Mouse (Mus musculus): ENCODE data around the gene Ndrg3. TPM values are rescaled to one million over a fixed set of nuclear protein-coding genes. Genes with fewer than 3 reads are reported as not detected.
A peak's percentile ranks its signal among the peaks of the same experiment; 100 is the strongest.

The Ndrg3 gene
- polyA plus RNA-seq, 2 experiments: 29.2 to 31.7 TPM

DNA sequence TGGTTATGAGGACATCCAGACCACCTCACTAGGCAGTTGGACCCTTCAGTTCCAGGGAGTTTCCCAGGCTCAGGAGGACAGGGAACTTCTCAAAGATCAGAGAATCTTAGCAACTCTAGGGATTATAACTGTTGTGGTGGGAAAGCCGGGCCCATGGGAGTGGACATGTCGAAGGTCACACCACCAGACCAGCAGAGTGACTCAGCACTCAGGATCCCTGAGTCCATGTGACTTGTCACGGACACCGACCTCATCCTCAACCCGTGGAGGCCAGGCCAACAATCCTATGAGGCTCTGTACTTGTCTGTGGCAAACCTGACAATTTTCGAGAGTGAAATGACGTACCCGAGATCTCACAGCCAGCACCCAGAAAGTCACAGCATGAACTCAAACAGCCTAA is 44.5 kb upstream of the Ndrg3 start:
- Histone ChIP-seq H3K9me3 (ENCODE audit: control insufficient read depth, low read length) (no peaks in the 10 kb centered on the region), H3K36me3 (replicated peaks; ENCODE audit: control insufficient read depth, insufficient read depth, low read depth) (no peaks in the 10 kb centered on the region), H3K27ac (no peak overlapping the region), H3K4me3 (ENCODE audit: insufficient read depth in 1 of 2, low read depth in 2 of 2, low read length in 2 of 2) (no peak overlapping the region), H3K4me2 (ENCODE audit: low read depth) (no peak overlapping the region), H3K27me3 (ENCODE audit: control insufficient read depth, insufficient read depth, low read length) (no peaks in the 10 kb centered on the region), H3K9ac (replicated peaks) (no peak overlapping the region), H3K4me1 (replicated peaks; ENCODE audit: control insufficient read depth in 2 of 2, insufficient read depth in 2 of 2, low read length in 1 of 2) (no peaks in the 10 kb centered on the region)
- TF ChIP-seq EP300 (IDR thresholded peaks at IDR 0.05; ENCODE audit: low read depth) (no peak), CTCF (IDR thresholded peaks at IDR 0.05; ENCODE audit: low read depth) (no peak)
- no peak for ATAC-seq (ENCODE audit: insufficient read depth)
- no peak for DNase-seq (ENCODE audit: low read depth in 3 of 3, low spot score in 3 of 3)
- 82% methylated on average over 8 of the region's 8 CpGs for WGBS (ENCODE audit: insufficient replicate concordance)

DNA sequence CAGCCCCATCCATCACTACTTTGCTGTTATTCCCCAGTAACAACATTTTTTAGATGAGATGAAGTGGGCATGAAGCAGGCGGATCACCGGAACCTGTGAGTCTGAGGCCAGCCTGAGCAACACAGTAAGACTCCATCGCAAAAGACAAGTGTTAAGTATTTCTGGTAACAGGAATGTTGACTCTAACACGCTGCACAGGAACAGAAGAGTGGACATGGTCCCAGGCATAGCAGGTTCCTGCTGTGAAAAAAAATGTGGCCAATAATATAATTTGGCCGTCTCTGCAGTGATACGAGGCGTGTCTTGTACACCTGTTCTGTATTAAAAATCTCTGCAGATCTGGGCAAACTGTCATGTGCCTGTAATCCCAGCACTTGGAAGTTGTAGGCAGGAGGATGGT is 43.5 kb upstream of the Ndrg3 start:
- no peak overlapping the region for H3K9ac ChIP-seq (replicated peaks)
- no peak for TF ChIP-seq CTCF (IDR thresholded peaks at IDR 0.05; ENCODE audit: low read depth)
- no peaks in the 10 kb centered on the region for H3K9me3 ChIP-seq (ENCODE audit: control insufficient read depth, low read length)
- H3K27ac ChIP-seq: no peak overlapping the region
- H3K4me2 ChIP-seq (ENCODE audit: low read depth): no peak overlapping the region
- H3K27me3 ChIP-seq (ENCODE audit: control insufficient read depth, insufficient read depth, low read length): no peaks in the 10 kb centered on the region
- no peaks in the 10 kb centered on the region for H3K4me1 ChIP-seq (replicated peaks; ENCODE audit: control insufficient read depth in 2 of 2, insufficient read depth in 2 of 2, low read length in 1 of 2)
- no peak for ATAC-seq (ENCODE audit: insufficient read depth)
- no peak for DNase-seq (ENCODE audit: low read depth in 3 of 3, low spot score in 3 of 3)
- 80% methylated on average over 7 of the region's 7 CpGs for WGBS (ENCODE audit: insufficient replicate concordance)
- no peaks in the 10 kb centered on the region for H3K36me3 ChIP-seq (replicated peaks; ENCODE audit: control insufficient read depth, insufficient read depth, low read depth)
- no peak overlapping the region for H3K4me3 ChIP-seq (ENCODE audit: insufficient read depth in 1 of 2, low read depth in 2 of 2, low read length in 2 of 2)

- no peaks in the 10 kb centered on the region for H3K9me3 ChIP-seq (ENCODE audit: control insufficient read depth, low read length)
- TF ChIP-seq EP300 (IDR thresholded peaks at IDR 0.05; ENCODE audit: low read depth) (no peak), CTCF (IDR thresholded peaks at IDR 0.05; ENCODE audit: low read depth) (peak; percentile 98)
- no peak overlapping the region for H3K4me2 ChIP-seq (ENCODE audit: low read depth)
- no peak overlapping the region for H3K27ac ChIP-seq
- DNase-seq (ENCODE audit: low read depth in 3 of 3, low spot score in 3 of 3): peak; percentile 64 to 73 (median 64)
- no peak overlapping the region for H3K4me3 ChIP-seq (ENCODE audit: insufficient read depth in 1 of 2, low read depth in 2 of 2, low read length in 2 of 2)
- peaks cover 2% of the 10 kb centered on the region for H3K36me3 ChIP-seq (replicated peaks; ENCODE audit: control insufficient read depth, insufficient read depth, low read depth)
- no peaks in the 10 kb centered on the region for H3K27me3 ChIP-seq (ENCODE audit: control insufficient read depth, insufficient read depth, low read length)
- WGBS (ENCODE audit: insufficient replicate concordance): 32% methylated on average over 9 of the region's 9 CpGs
- no peak for ATAC-seq (ENCODE audit: insufficient read depth)
- no peak overlapping the region for H3K9ac ChIP-seq (replicated peaks)
- peaks cover 9 to 19% of the 10 kb centered on the region in 2 experiments for H3K4me1 ChIP-seq (replicated peaks; ENCODE audit: control insufficient read depth in 2 of 2, insufficient read depth in 2 of 2, low read length in 1 of 2)
Measured at GRCm38 (mm10) chr2:157030804-157031203, 38.9 kb upstream of the Ndrg3 start.

- Histone ChIP-seq H3K4me3 (ENCODE audit: insufficient read depth in 1 of 2, low read depth in 2 of 2, low read length in 2 of 2) (peak overlapping the region; percentile 49 to 61; a peak in 3 of 4 replicates), H3K27me3 (ENCODE audit: control insufficient read depth, insufficient read depth, low read length) (no peaks in the 10 kb centered on the region), H3K36me3 (replicated peaks; ENCODE audit: control insufficient read depth, insufficient read depth, low read depth) (peaks cover 19% of the 10 kb centered on the region), H3K4me1 (replicated peaks; ENCODE audit: control insufficient read depth in 2 of 2, insufficient read depth in 2 of 2, low read length in 1 of 2) (peaks cover 9 to 19% of the 10 kb centered on the region in 2 experiments), H3K27ac (peak overlapping the region; percentile 87), H3K4me2 (ENCODE audit: low read depth) (peak overlapping the region; percentile 86), H3K9me3 (ENCODE audit: control insufficient read depth, low read length) (peaks cover 6% of the 10 kb centered on the region; the same call in 1 of the 2 replicates), H3K9ac (replicated peaks) (peak overlapping the region; percentile 71)
- no peak for DNase-seq (ENCODE audit: low read depth in 3 of 3, low spot score in 3 of 3)
- WGBS (ENCODE audit: insufficient replicate concordance): 71% methylated on average over 4 of the region's 4 CpGs
- no peak for ATAC-seq (ENCODE audit: insufficient read depth)
- TF ChIP-seq EP300 (IDR thresholded peaks at IDR 0.05; ENCODE audit: low read depth): no peak
- TF ChIP-seq CTCF (IDR thresholded peaks at IDR 0.05; ENCODE audit: low read depth): no peak
Measured at GRCm38 (mm10) chr2:157028261-157028660, 36.4 kb upstream of the Ndrg3 start.

- 17% methylated on average over 21 of the region's 21 CpGs for WGBS (ENCODE audit: insufficient replicate concordance)
- Histone ChIP-seq H3K27me3 (ENCODE audit: control insufficient read depth, insufficient read depth, low read length) (no peaks in the 10 kb centered on the region), H3K36me3 (replicated peaks; ENCODE audit: control insufficient read depth, insufficient read depth, low read depth) (peaks cover 25% of the 10 kb centered on the region), H3K4me3 (ENCODE audit: insufficient read depth in 1 of 2, low read depth in 2 of 2, low read length in 2 of 2) (peak overlapping the region; percentile 49 to 61), H3K27ac (peak overlapping the region; percentile 87), H3K4me1 (replicated peaks; ENCODE audit: control insufficient read depth in 2 of 2, insufficient read depth in 2 of 2, low read length in 1 of 2) (peaks cover 9 to 19% of the 10 kb centered on the region in 2 experiments), H3K9me3 (ENCODE audit: control insufficient read depth, low read length) (peaks cover 6% of the 10 kb centered on the region; the same call in 1 of the 2 replicates), H3K9ac (replicated peaks) (peak overlapping the region; percentile 71), H3K4me2 (ENCODE audit: low read depth) (peak overlapping the region; percentile 86)
- peak; percentile 91 for ATAC-seq (ENCODE audit: insufficient read depth)
- TF ChIP-seq EP300 (IDR thresholded peaks at IDR 0.05; ENCODE audit: low read depth) (peak; percentile 91), CTCF (IDR thresholded peaks at IDR 0.05; ENCODE audit: low read depth) (peak; percentile 51)
- peak; percentile 69 to 70 (median 70) for DNase-seq (ENCODE audit: low read depth in 3 of 3, low spot score in 3 of 3)
Measured at GRCm38 (mm10) chr2:157027106-157028008, 35.5 kb upstream of the Ndrg3 start.
